Mouse (Mus musculus): Measurements from ENCODE around the gene Pkm.

DNA sequence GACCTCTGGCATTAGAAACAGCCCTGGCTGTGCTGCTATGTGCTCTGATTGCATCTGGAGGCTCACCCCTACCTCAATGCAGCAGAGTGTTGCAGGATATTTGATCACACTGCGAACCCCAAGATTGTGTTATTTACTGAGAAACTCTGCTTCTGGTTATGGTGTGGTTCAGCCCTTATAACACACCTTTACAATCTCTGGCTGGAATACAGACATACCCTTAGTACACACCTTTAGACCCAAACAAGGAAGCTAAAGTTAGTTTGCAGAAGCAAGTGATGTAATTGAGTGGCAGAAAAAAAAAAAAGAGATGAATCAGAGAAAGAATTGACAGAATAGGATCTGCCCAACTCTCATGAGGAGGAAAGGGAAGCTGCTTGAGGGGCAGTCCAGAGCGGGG is 45.2 kb upstream of the Pkm start:
- no peak for TF ChIP-seq CTCF (IDR thresholded peaks at IDR 0.05)
- no peak for TF ChIP-seq EP300 (IDR thresholded peaks at IDR 0.05)

All from lung, postnatal 0 days (tissue).